Mouse (Mus musculus): ENCODE measurements around the gene Frmd4b. TPM values are rescaled to one million over a fixed set of nuclear protein-coding genes. Genes with fewer than 3 reads are reported as not detected.

The Frmd4b gene
- polyA plus RNA-seq, 1 experiment from 2014 or later, result 15.7 TPM

- Histone ChIP-seq H3K9me3 (no peaks in the 10 kb centered on the region), H3K4me2 (no peak overlapping the region), H3K4me3 (no peak overlapping the region), H3K36me3 (0 out of 2 replicates have a peak, but pooled peaks cover 3% of the 10 kb centered on the region), H3K4me1 (peaks cover 24% of the 10 kb centered on the region), H3K9ac (no peak overlapping the region), H3K27ac (no peak overlapping the region), H3K27me3 (no peaks in the 10 kb centered on the region)
- ATAC-seq (ENCODE audit: borderline replicate concordance, extremely low read depth, low FRiP score, low TSS enrichment), result no peak
- WGBS, result 46% methylated on average over 4 of the region's 4 CpGs
Measured at GRCm38 (mm10) chr6:97319081-97319480, 298.3 kb downstream of the Frmd4b start.

- Histone ChIP-seq H3K9me3 (no peaks in the 10 kb centered on the region), H3K27me3 (no peaks in the 10 kb centered on the region), H3K4me2 (no peak overlapping the region), H3K36me3 (no peaks in the 10 kb centered on the region), H3K4me1 (peaks cover 31% of the 10 kb centered on the region), H3K27ac (no peak overlapping the region), H3K9ac (no peak overlapping the region), H3K4me3 (no peak overlapping the region)
- WGBS, result 86% methylated on average over 3 of the region's 3 CpGs
- no peak for ATAC-seq (ENCODE audit: borderline replicate concordance, extremely low read depth, low FRiP score, low TSS enrichment)
Measured at GRCm38 (mm10) chr6:97317956-97318355, 299.4 kb downstream of the Frmd4b start.

- H3K4me1 ChIP-seq, result peaks cover 42% of the 10 kb centered on the region
- no peaks in the 10 kb centered on the region for H3K36me3 ChIP-seq
- no peak overlapping the region for H3K27ac ChIP-seq
- H3K9ac ChIP-seq, result no peak overlapping the region
- ATAC-seq (ENCODE audit: borderline replicate concordance, extremely low read depth, low FRiP score, low TSS enrichment), result no peak
- H3K4me2 ChIP-seq, result no peak overlapping the region
- no peak overlapping the region for H3K4me3 ChIP-seq
- WGBS, result 84% methylated on average over 1 of the region's 1 CpGs
- no peaks in the 10 kb centered on the region for H3K9me3 ChIP-seq
- H3K27me3 ChIP-seq, result no peaks in the 10 kb centered on the region
Measured at GRCm38 (mm10) chr6:97316716-97317115, 300.6 kb downstream of the Frmd4b start.

- Histone ChIP-seq H3K36me3 (no peaks in the 10 kb centered on the region), H3K9me3 (no peaks in the 10 kb centered on the region), H3K4me3 (no peak overlapping the region), H3K9ac (no peak overlapping the region), H3K4me1 (peaks cover 41% of the 10 kb centered on the region), H3K27ac (no peak overlapping the region), H3K4me2 (no peak overlapping the region), H3K27me3 (no peaks in the 10 kb centered on the region)
- ATAC-seq (ENCODE audit: borderline replicate concordance, extremely low read depth, low FRiP score, low TSS enrichment), result no peak
- 48% methylated on average over 3 of the region's 3 CpGs for WGBS
Measured at GRCm38 (mm10) chr6:97315311-97315710, 302.0 kb downstream of the Frmd4b start.

- H3K27me3 ChIP-seq, result no peaks in the 10 kb centered on the region
- peak overlapping the region; percentile 90 for H3K27ac ChIP-seq
- H3K4me1 ChIP-seq, result peaks cover 33% of the 10 kb centered on the region
- no peaks in the 10 kb centered on the region for H3K9me3 ChIP-seq
- peak overlapping the region; percentile 34; the same call in 1 of the 2 replicates for H3K9ac ChIP-seq
- WGBS, result 5% methylated on average over 3 of the region's 3 CpGs
- no peak for ATAC-seq (ENCODE audit: borderline replicate concordance, extremely low read depth, low FRiP score, low TSS enrichment)
- no peaks in the 10 kb centered on the region; the same call in 1 of the 2 replicates for H3K36me3 ChIP-seq
- peak overlapping the region; percentile 78 for H3K4me2 ChIP-seq
- H3K4me3 ChIP-seq, result peak overlapping the region; percentile 44
Measured at GRCm38 (mm10) chr6:97312545-97312939, 304.8 kb downstream of the Frmd4b start.

- no peaks in the 10 kb centered on the region for H3K9me3 ChIP-seq
- WGBS, result 2% methylated on average over 33 of the region's 33 CpGs
- peaks cover 33% of the 10 kb centered on the region for H3K4me1 ChIP-seq
- H3K36me3 ChIP-seq, result no peaks in the 10 kb centered on the region; the same call in 1 of the 2 replicates
- H3K4me2 ChIP-seq, result peak overlapping the region; percentile 78
- no peaks in the 10 kb centered on the region for H3K27me3 ChIP-seq
- peak overlapping the region; percentile 44 for H3K4me3 ChIP-seq
- H3K27ac ChIP-seq, result peak overlapping the region; percentile 90
- peak; percentile 83; the same call in 1 of the 2 replicates for ATAC-seq (ENCODE audit: borderline replicate concordance, extremely low read depth, low FRiP score, low TSS enrichment)
- H3K9ac ChIP-seq, result peak overlapping the region; percentile 34
Measured at GRCm38 (mm10) chr6:97311599-97312544, 305.5 kb downstream of the Frmd4b start.

GRCm38 (mm10) chr6:97310901-97311331 lies 306.4 kb downstream of the Frmd4b start:
- Histone ChIP-seq H3K9me3 (no peaks in the 10 kb centered on the region), H3K27ac (peak overlapping the region; percentile 90), H3K4me2 (peak overlapping the region; percentile 78), H3K4me1 (peaks cover 33% of the 10 kb centered on the region), H3K4me3 (peak overlapping the region; percentile 44), H3K36me3 (peaks cover 5% of the 10 kb centered on the region; the same call in 1 of the 2 replicates), H3K27me3 (no peaks in the 10 kb centered on the region), H3K9ac (peak overlapping the region; percentile 34)
- 31% methylated on average over 7 of the region's 7 CpGs for WGBS
- ATAC-seq (ENCODE audit: borderline replicate concordance, extremely low read depth, low FRiP score, low TSS enrichment), result 0 out of 2 replicates have a peak, but pooled peaks have one; percentile 15

GRCm38 (mm10) chr6:97309161-97309560 lies 308.2 kb downstream of the Frmd4b start:
- H3K4me2 ChIP-seq, result no peak overlapping the region
- H3K36me3 ChIP-seq, result peaks cover 10% of the 10 kb centered on the region; the same call in 1 of the 2 replicates
- no peaks in the 10 kb centered on the region for H3K27me3 ChIP-seq
- H3K4me3 ChIP-seq, result no peak overlapping the region
- ATAC-seq (ENCODE audit: borderline replicate concordance, extremely low read depth, low FRiP score, low TSS enrichment), result no peak
- H3K4me1 ChIP-seq, result peaks cover 26% of the 10 kb centered on the region
- H3K27ac ChIP-seq, result no peak overlapping the region
- H3K9me3 ChIP-seq, result no peaks in the 10 kb centered on the region
- WGBS, result 51% methylated on average over 6 of the region's 6 CpGs
- no peak overlapping the region for H3K9ac ChIP-seq

- Histone ChIP-seq H3K27me3 (no peaks in the 10 kb centered on the region), H3K4me1 (peaks cover 24% of the 10 kb centered on the region), H3K4me3 (no peak overlapping the region), H3K9ac (no peak overlapping the region), H3K27ac (no peak overlapping the region), H3K4me2 (no peak overlapping the region), H3K9me3 (no peaks in the 10 kb centered on the region), H3K36me3 (peaks cover 12% of the 10 kb centered on the region; the same call in 1 of the 2 replicates)
- ATAC-seq (ENCODE audit: borderline replicate concordance, extremely low read depth, low FRiP score, low TSS enrichment), result no peak
- WGBS, result 68% methylated on average over 6 of the region's 6 CpGs
Measured at GRCm38 (mm10) chr6:97308562-97308961, 308.8 kb downstream of the Frmd4b start.

- ATAC-seq (ENCODE audit: borderline replicate concordance, extremely low read depth, low FRiP score, low TSS enrichment), result no peak
- Histone ChIP-seq H3K9me3 (no peaks in the 10 kb centered on the region), H3K4me3 (no peak overlapping the region), H3K36me3 (peaks cover 12% of the 10 kb centered on the region; the same call in 1 of the 2 replicates), H3K27ac (no peak overlapping the region), H3K27me3 (no peaks in the 10 kb centered on the region), H3K4me2 (no peak overlapping the region), H3K9ac (no peak overlapping the region), H3K4me1 (peaks cover 12% of the 10 kb centered on the region)
- 75% methylated on average over 8 of the region's 8 CpGs for WGBS
Measured at GRCm38 (mm10) chr6:97307231-97307630, 310.1 kb downstream of the Frmd4b start.

GRCm38 (mm10) chr6:97306351-97306750 lies 311.0 kb downstream of the Frmd4b start:
- no peak overlapping the region for H3K27ac ChIP-seq
- H3K9ac ChIP-seq, result no peak overlapping the region
- H3K27me3 ChIP-seq, result no peaks in the 10 kb centered on the region
- H3K36me3 ChIP-seq, result peaks cover 12% of the 10 kb centered on the region; the same call in 1 of the 2 replicates
- H3K9me3 ChIP-seq, result no peaks in the 10 kb centered on the region
- no peak overlapping the region for H3K4me3 ChIP-seq
- 89% methylated on average over 11 of the region's 11 CpGs for WGBS
- no peak overlapping the region for H3K4me2 ChIP-seq
- H3K4me1 ChIP-seq, result peaks cover 4% of the 10 kb centered on the region
- no peak for ATAC-seq (ENCODE audit: borderline replicate concordance, extremely low read depth, low FRiP score, low TSS enrichment)

GRCm38 (mm10) chr6:97305491-97305890 lies 311.9 kb downstream of the Frmd4b start:
- ATAC-seq (ENCODE audit: borderline replicate concordance, extremely low read depth, low FRiP score, low TSS enrichment), result no peak
- WGBS, result 59% methylated on average over 7 of the region's 7 CpGs
- H3K4me3 ChIP-seq, result no peak overlapping the region
- H3K27me3 ChIP-seq, result no peaks in the 10 kb centered on the region
- no peaks in the 10 kb centered on the region for H3K4me1 ChIP-seq
- H3K9ac ChIP-seq, result no peak overlapping the region
- H3K36me3 ChIP-seq, result peaks cover 13% of the 10 kb centered on the region; the same call in 1 of the 2 replicates
- H3K4me2 ChIP-seq, result no peak overlapping the region
- H3K27ac ChIP-seq, result no peak overlapping the region
- no peaks in the 10 kb centered on the region for H3K9me3 ChIP-seq
